Mouse (Mus musculus) embryonic facial prominence, embryonic 10.5 days (tissue): ENCODE results near the gene Mfsd14a. TPM values are rescaled to one million over a fixed set of nuclear protein-coding genes. Genes with fewer than 3 reads are reported as not detected.

Experiments used
- DNase-seq: peaks from one replicate; pipeline ENCODE4 v3.0.0-alpha.2; 2017; ENCODE audit warnings: low spot score
- H3K27ac ChIP-seq: fragments of 300-500 bp; sonication (generic); replicated peaks from 2 replicates; pipeline ENCODE4 v1.5.1; 2016; ENCODE audit warnings: mild to moderate bottlenecking
- H3K27me3 ChIP-seq: fragments of 300-500 bp; sonication (generic); replicated peaks from 2 replicates; pipeline ENCODE4 v1.6.1; 2016; ENCODE audit warnings: low read depth, mild to moderate bottlenecking; ENCODE audit not compliant: poor library complexity, severe bottlenecking
- H3K36me3 ChIP-seq: fragments of 300-500 bp; sonication (generic); replicated peaks from 2 replicates; pipeline ENCODE4 v1.6.1; 2016; ENCODE audit warnings: mild to moderate bottlenecking, moderate library complexity
- H3K4me1 ChIP-seq: fragments of 300-500 bp; sonication (generic); 2 replicates; pipeline ENCODE4 v1.6.1; 2016
- H3K4me3 ChIP-seq: fragments of 300-500 bp; sonication (generic); 2 replicates; pipeline ENCODE4 v1.5.1; 2016; ENCODE audit warnings: mild to moderate bottlenecking, moderate library complexity
- H3K9me3 ChIP-seq: fragments of 300-500 bp; sonication (generic); 2 replicates; pipeline ENCODE4 v1.6.1; 2016; ENCODE audit warnings: mild to moderate bottlenecking
- WGBS: fragments of 180-500 bp; shearing (Covaris S2); methylation state at CpG from one replicate; pipeline ENCODE4 v1.1.7; 2016; 5-methylcytosine and 5-hydroxymethylcytosine counted together
- polyA plus RNA-seq: library from polyadenylated mRNA; unstranded; fragments of >200 nt; fragmentation: Nextera tagmentation; extraction: Ambion mirVana; gene quantifications from 2 replicates; pipeline ENCODE4 v1.2.1, GENCODE M21; 2016

Gene Mfsd14a
- polyA plus RNA-seq, 1 experiment from 2014 or later = 80.7 TPM

DNA sequence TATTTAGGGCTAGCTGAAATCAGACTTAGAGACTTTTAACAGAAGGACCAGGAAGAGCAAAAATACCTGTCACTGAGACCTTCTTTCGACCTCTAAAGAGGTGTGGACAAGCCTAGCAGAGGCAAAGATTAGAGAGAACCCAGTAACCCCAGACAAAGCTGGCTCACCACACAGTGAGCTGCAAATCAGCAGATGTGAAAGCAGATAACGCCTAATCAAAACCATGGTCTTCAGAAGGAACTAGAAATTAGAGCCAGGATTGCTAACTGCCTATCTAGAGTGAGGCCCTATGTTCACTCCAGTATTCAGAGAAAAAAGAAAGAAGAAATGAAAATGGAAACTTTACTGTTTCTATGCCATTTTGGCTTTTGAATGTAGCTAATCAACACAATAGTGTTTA, 20.1 kb downstream of the Mfsd14a start:
- no peak for DNase-seq
- H3K4me1 ChIP-seq = no peaks in the 10 kb centered on the region
- no peaks in the 10 kb centered on the region for H3K9me3 ChIP-seq
- no peak overlapping the region for H3K4me3 ChIP-seq
- no peaks in the 10 kb centered on the region for H3K27me3 ChIP-seq
- WGBS = 90% methylated on average over 2 of the region's 2 CpGs
- no peak overlapping the region for H3K27ac ChIP-seq
- H3K36me3 ChIP-seq = peaks cover 99% of the 10 kb centered on the region

DNA sequence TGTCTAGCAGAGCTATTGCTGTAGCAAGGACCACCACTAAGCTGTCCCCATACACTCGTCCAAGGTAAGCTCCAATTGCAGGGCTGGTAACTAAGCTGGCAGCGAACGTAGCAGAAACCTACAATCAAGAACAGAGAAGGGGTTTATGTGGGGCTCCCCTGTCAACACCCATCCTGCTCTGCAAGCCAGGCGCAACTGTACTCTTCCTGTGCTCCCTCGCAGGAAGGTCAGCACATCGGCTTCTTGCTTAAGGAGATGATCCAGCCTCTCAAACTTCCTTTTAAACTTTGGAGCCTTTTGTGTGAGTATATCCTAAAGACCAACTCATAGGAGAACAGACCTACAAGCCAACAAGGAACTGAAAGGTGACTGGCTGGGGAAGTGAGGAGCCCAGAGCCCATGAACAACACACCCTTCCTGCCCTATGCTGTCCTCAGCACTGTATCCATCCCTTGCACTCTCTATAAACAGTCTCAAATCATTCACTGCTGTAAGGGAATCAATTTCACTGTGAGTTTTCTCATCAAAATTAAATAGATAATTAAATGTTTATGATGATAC, 20.6 kb downstream of the Mfsd14a start:
- Histone ChIP-seq H3K27me3 (no peaks in the 10 kb centered on the region), H3K4me3 (no peak overlapping the region), H3K4me1 (no peaks in the 10 kb centered on the region), H3K36me3 (peaks cover 99% of the 10 kb centered on the region), H3K9me3 (no peaks in the 10 kb centered on the region), H3K27ac (no peak overlapping the region)
- no peak for DNase-seq
- 93% methylated on average over 6 of the region's 6 CpGs for WGBS

DNA sequence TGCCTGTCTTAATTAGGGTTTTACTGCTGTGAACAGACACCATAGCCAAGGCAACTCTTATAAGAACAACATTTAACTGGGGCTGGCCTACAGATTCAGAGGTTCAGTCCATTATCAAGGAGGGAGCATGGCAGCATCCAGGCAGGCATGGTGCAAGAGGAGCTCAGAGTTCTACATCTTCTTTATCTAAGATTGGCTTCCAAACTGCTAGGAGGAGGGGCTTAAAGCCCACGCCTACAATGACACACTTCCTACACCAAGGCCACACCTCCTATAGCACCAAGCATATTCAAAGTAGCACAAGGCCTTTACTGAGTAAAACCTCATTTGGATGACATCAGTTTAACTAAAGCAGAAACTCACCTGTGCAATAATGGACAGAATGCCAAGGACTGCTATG, 22.5 kb downstream of the Mfsd14a start:
- 87% methylated on average over 1 of the region's 1 CpGs for WGBS
- DNase-seq = no peak
- H3K27ac ChIP-seq = no peak overlapping the region
- H3K9me3 ChIP-seq = no peaks in the 10 kb centered on the region
- H3K36me3 ChIP-seq = peaks cover 99% of the 10 kb centered on the region
- no peaks in the 10 kb centered on the region for H3K4me1 ChIP-seq
- no peak overlapping the region for H3K4me3 ChIP-seq
- no peaks in the 10 kb centered on the region for H3K27me3 ChIP-seq

DNA sequence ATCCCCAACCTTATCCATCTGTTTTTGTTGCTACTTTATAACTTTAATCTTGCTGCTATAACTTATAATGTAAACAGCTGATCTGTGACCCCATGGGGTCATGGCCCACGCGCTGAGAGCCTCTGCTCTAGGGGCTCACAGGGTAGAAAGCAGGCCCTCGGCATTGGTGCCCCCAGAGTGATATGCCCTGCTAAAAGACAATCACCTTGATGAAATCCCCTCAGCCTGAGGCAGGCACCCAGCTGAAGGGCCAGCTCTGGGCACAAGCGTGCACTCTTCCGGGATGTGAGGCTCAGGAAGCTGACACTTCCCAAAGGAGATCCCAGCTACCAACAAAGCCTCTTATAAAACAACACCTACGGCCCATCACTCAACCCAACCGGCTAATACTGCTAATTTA, 23.9 kb downstream of the Mfsd14a start:
- 91% methylated on average over 7 of the region's 7 CpGs for WGBS

DNA sequence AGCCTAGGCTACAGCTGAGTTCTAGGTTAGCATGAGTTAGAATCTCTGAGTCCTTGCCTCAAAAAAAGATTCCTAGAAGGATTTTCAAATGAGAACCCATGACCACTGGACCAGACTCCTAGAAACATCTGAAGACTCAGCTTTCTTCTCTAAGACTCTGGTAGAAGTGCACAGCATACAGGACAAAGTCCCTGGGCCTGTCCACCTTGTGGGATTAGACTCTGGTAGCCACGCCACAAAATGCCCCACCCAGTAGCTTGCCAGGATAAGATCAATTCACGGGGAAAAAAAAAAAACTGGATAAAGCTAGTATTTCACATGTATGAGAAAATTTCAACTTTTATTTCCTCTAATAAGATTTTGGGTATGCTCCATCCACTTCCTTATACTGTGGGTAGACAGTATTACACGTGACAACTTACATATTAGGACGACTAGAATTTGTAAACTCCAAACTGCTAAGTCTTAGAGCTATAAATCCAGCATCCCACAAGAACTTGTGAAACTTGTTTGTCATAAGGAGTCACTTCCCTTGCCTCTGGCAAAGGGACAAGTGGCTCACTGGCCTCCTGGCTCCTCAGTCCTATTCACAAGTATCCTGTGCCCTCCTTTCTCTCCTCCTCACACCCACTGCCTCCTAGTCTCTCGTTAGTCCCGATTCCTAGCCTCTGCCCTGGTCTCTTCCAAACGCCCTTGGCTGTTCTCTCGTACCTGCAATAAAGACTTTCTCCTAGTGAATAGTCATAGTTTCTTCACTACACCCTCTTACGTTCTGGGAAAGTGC, 24.6 kb downstream of the Mfsd14a start:
- H3K27me3 ChIP-seq = no peaks in the 10 kb centered on the region
- 86% methylated on average over 9 of the region's 9 CpGs for WGBS

More for the DNA sequence above, 23.9 kb downstream of the Mfsd14a start:
- Histone ChIP-seq H3K36me3 (peaks cover 99% of the 10 kb centered on the region), H3K27me3 (no peaks in the 10 kb centered on the region), H3K9me3 (no peaks in the 10 kb centered on the region), H3K27ac (no peak overlapping the region), H3K4me3 (no peak overlapping the region), H3K4me1 (no peaks in the 10 kb centered on the region)
- no peak for DNase-seq

DNA sequence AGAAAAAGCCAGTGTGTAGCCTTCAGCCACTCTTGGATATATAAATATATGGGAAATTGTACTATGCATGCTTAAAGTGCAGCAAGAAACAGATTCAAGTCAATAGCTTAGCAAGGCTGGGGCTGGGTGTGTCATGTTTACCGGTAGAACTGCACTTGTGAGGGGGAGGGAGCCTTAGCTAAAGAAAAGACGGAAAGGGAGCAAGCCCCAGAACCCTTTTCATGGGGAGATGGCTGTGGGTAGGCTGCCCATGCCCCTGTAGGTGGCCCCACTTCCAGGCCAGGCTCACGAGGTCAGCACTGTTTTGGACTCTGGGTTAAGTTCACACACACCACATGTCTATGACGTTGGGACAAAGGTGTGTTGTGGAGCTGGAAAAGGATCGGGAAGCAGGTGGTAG, 26.7 kb downstream of the Mfsd14a start:
- no peak for DNase-seq
- no peak overlapping the region for H3K4me3 ChIP-seq
- no peaks in the 10 kb centered on the region for H3K4me1 ChIP-seq
- no peaks in the 10 kb centered on the region for H3K9me3 ChIP-seq
- no peaks in the 10 kb centered on the region for H3K27me3 ChIP-seq
- WGBS = 73% methylated on average over 5 of the region's 5 CpGs
- H3K36me3 ChIP-seq = peaks cover 100% of the 10 kb centered on the region
- H3K27ac ChIP-seq = no peak overlapping the region

More for the DNA sequence above, 24.6 kb downstream of the Mfsd14a start:
- H3K4me3 ChIP-seq = no peak overlapping the region
- DNase-seq = no peak
- H3K9me3 ChIP-seq = no peaks in the 10 kb centered on the region
- H3K27ac ChIP-seq = no peak overlapping the region
- peaks cover 99% of the 10 kb centered on the region for H3K36me3 ChIP-seq
- H3K4me1 ChIP-seq = no peaks in the 10 kb centered on the region

DNA sequence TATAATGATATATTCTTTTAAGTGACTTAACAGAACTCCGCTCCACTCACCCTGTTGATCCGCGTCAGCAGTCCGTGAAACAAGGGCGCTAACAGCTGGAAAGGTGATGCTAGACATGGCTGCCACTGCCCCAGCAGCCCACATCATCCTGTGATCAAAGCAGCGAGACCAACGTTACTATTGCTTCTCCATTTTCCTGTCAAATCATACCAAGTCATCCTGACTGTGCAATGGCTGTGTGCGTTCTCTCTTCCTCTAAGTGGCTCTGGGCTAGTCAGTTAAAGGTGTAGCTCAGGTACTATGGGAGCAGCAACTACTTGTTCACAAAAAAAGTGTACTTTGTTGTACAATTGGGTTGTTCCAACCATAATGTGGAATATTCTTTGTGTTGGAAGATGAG, 27.6 kb downstream of the Mfsd14a start:
- Histone ChIP-seq H3K9me3 (no peaks in the 10 kb centered on the region), H3K4me3 (no peak overlapping the region), H3K27me3 (no peaks in the 10 kb centered on the region), H3K36me3 (peaks cover 99% of the 10 kb centered on the region), H3K4me1 (no peaks in the 10 kb centered on the region), H3K27ac (no peak overlapping the region)
- no peak for DNase-seq
- 96% methylated on average over 8 of the region's 8 CpGs for WGBS

DNA sequence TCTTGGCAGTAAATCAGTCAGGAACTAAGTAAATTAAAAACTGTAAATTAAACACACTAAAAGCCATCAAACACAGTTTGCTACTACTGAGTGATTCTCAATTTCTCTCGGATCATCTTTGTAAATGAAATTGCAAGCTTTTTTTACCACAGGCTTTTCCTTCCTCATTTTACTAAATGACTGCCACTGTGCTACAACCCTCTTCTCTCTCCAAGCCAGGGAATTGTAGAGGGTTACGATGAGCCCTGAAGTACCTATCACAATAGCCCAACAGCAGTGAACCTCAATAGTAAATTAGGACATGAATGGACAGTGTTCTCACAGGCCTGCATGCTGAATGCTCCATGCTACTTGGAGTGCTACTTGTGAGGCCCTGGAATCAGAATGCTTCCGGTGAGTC, 28.4 kb downstream of the Mfsd14a start:
- WGBS = 93% methylated on average over 3 of the region's 3 CpGs
- H3K4me3 ChIP-seq = no peak overlapping the region
- no peak overlapping the region for H3K27ac ChIP-seq
- peaks cover 96% of the 10 kb centered on the region for H3K36me3 ChIP-seq
- no peaks in the 10 kb centered on the region for H3K4me1 ChIP-seq
- no peaks in the 10 kb centered on the region for H3K9me3 ChIP-seq
- DNase-seq = no peak
- no peaks in the 10 kb centered on the region for H3K27me3 ChIP-seq

DNA sequence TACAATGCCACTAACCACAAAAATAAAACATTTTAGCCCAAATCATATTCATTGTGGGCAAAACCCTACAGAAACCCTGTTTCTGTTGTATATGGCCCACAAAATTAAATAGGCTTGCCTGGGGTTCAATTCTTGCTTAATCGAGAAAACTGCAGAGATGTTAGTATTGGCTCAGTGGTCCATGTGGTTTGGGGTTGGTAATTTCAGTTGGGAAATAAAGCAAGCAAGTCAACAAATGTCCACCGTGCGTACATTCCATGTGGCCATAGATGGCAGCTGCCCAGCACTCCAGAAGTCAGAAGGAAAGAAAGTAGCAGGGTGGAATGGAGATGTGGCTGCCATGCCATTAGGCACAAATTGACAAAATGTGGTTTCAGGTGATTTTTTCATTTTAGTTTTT, 29.5 kb downstream of the Mfsd14a start:
- H3K4me3 ChIP-seq = no peak overlapping the region
- H3K4me1 ChIP-seq = no peaks in the 10 kb centered on the region
- DNase-seq = no peak
- H3K9me3 ChIP-seq = no peaks in the 10 kb centered on the region
- peaks cover 96% of the 10 kb centered on the region for H3K36me3 ChIP-seq
- WGBS = 93% methylated on average over 3 of the region's 3 CpGs
- H3K27ac ChIP-seq = no peak overlapping the region
- no peaks in the 10 kb centered on the region for H3K27me3 ChIP-seq

DNA sequence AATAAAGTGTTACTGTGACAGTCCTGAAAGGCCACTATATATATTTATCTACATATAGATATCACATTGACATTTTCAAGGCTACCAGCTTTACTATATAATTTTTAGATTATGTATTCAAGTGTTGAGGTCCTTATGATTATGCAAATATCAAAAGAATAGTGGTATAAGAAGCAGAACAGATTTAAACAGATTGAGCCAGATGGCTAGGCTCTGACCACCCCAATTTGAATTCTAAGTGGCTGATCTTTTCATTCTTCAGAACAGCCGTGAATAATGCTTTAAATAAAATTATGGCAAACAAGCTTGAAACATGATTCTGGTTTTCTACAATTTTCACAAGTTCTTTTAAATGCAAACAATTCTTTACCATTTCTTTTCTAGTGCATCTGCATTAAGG, 31.0 kb downstream of the Mfsd14a start:
- 90% methylated on average over 1 of the region's 1 CpGs for WGBS
- peaks cover 95% of the 10 kb centered on the region for H3K36me3 ChIP-seq
- no peaks in the 10 kb centered on the region for H3K4me1 ChIP-seq
- no peak overlapping the region for H3K4me3 ChIP-seq
- no peak for DNase-seq
- no peaks in the 10 kb centered on the region for H3K27me3 ChIP-seq
- H3K27ac ChIP-seq = no peak overlapping the region
- H3K9me3 ChIP-seq = no peaks in the 10 kb centered on the region

DNA sequence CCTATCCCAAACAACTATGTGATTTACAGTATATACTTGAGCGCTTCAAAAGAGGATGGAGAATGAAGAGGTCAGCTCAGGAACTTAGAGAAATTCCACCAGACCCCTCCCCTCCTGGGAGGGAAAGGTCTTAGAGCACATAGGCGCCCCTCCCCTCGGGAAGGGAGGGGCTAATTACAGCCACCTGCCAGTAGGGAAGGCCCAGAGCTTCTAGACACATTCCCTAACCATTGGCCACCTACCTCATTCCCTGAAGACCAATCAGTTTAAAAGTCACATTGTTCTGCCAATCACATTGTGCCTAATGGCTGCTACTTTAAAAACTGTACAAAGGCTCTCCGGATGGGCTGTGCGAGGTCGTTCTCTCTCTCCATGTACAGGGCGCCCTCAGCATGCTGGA, 39.8 kb downstream of the Mfsd14a start:
- H3K27ac ChIP-seq = no peak overlapping the region
- H3K36me3 ChIP-seq = peaks cover 67% of the 10 kb centered on the region
- H3K9me3 ChIP-seq = no peaks in the 10 kb centered on the region
- 94% methylated on average over 7 of the region's 7 CpGs for WGBS
- no peaks in the 10 kb centered on the region for H3K27me3 ChIP-seq
- H3K4me3 ChIP-seq = no peak overlapping the region
- DNase-seq = no peak
- H3K4me1 ChIP-seq = no peaks in the 10 kb centered on the region

DNA sequence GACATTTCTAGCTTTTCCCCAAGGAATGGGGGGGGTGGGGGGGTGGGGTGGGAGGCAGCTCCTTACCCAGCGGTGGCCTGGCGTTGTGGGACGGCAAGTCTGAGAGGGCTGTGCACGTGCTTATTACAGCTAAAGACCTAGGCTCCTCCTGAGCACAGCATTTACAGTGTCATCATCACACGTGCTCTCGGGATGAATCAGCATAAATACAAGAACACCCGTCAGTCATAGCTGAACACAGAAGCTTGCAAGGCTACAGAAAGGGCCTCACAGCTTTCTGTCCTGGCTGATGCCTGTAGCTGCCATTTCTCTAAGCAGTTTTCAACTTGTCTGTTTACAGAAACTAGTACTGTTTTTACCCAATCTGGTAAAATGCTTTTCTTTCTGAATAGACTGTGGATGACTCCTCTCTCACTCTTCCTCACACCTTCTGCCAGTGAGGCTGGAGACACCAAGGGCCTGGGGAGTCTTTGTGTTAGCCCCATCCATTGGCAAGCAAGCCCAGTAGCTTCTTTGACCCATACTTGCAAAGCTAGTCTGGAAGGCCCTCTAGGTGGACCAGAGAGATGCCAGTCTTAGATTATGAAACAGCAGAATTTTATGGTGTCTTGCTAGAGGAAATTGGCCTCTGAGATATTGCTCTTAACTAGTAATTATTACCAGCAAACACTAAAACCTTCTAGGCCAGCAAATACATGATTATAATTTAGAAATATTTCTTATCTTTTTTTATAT, 41.7 kb downstream of the Mfsd14a start:
- Histone ChIP-seq H3K9me3 (no peaks in the 10 kb centered on the region), H3K4me1 (no peaks in the 10 kb centered on the region), H3K27ac (no peak overlapping the region), H3K4me3 (no peak overlapping the region), H3K36me3 (peaks cover 64% of the 10 kb centered on the region), H3K27me3 (no peaks in the 10 kb centered on the region)
- WGBS = 93% methylated on average over 7 of the region's 7 CpGs
- DNase-seq = no peak

DNA sequence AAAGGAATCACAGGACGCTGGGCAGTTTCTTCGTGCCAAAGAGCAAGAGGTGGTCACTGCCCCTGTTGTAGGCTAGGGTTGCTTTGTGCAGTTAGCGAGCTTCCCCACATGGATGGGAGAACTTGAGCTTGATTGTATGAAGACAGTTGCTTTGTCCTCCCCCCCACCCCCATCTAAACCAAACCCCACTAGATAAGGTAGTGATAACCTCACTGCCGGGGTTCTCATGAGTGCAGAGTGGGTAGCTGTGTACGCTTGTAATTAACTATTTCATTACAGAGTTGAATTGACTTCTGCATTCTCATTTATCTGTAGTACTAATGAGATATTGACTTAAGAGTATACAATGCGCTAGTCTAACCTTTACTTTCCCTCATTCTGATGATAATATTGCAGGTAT, 43.6 kb downstream of the Mfsd14a start:
- no peak for DNase-seq
- H3K9me3 ChIP-seq = no peaks in the 10 kb centered on the region
- no peak overlapping the region for H3K4me3 ChIP-seq
- peaks cover 84% of the 10 kb centered on the region for H3K36me3 ChIP-seq
- no peak overlapping the region for H3K27ac ChIP-seq
- WGBS = 92% methylated on average over 6 of the region's 6 CpGs
- H3K4me1 ChIP-seq = no peaks in the 10 kb centered on the region
- H3K27me3 ChIP-seq = no peaks in the 10 kb centered on the region
